Mouse (Mus musculus) heart, adult 9 months (tissue): ENCODE data around the gene Ecel1.
A peak's percentile ranks its signal among the peaks of the same experiment; 100 is the strongest.

Source experiments
- DNase-seq, 2 experiments: peaks; one replicate each; pipeline ENCODE4 v3.0.0; 2022; ENCODE audit warnings: low spot score in 2 of 2

Gene Ecel1

DNA sequence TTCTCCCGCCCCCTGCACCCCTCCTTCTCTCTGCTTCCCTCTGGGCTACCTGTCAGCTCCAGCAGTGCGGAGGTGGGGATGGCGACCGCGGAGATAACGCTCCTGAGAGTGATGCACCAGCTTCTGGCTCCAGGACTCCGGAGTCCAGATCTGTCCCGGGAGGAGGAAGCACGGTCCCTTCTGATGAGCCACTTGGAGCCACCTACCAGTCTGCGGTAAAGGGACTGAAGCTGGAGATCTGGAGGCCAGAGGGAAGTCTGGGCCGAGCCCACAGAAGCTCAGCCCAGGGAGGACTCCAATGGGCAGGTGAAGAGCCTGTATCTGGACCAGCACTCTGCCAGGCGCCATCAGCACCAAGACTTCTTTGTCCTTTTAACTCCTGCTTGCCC is at the start of gene Ecel1:
Ecel1 (minus strand) TSS at position 323 of the 389 bp plus-strand sequence.
- no peak for DNase-seq

DNA sequence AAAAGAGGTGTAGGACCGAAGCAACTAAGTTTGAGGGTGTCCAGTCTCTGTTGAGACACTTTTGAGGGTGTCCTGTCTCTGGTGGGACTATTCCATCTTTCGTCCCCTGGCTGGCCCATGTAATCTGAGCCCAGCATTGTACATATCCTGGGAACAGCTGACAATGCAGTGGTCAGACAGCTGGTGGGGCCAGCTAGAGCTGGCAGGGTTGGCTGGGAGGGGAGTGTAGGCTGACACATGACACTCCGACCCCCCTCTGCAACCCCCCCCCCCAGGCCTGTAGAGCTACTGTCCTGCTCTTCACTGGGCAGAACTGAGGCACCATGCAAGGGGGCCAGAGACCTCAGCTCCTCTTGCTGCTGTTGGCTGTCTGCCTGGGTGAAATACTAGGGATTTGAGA is 49.2 kb upstream of the Ecel1 start:
- DNase-seq: no peak

DNA sequence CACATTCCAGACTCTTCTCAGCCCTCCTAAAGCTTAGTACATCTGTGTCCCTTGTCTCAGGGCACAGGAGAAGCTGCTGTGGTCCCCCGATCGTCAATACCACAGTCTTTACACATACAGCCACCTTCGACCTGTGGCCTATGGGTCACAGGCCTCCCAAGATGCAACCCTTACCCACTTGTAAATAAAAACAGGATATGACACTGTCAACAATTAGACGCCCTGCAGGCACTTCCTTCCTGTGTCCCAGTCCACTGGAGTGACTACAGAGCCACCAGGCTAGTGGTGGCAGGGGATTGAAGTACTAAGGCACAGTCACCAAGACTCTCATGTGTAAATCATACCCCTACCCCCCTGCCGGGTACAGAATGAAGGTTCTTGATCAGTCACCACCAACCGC is 48.7 kb upstream of the Ecel1 start:
- no peak for DNase-seq

DNA sequence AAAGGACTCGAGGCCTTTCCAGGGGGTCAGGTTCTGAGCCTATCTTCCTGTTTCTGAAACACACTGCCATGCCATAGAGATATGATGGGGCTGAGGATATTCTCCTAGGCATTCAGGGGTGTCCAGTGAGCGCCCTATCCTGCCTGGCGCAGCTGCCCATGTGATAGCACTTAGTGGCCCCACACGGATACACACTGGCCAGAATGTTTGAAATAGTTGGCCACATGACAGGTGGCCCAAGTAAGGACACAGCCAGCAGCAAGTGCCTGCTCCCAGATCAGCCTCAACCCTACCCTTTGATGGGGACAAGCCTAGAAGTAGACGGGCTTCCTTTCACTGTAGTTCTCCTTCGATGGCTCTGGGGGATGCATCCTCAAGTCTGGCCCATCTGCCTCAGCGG is 48.1 kb upstream of the Ecel1 start, which contains the start of gene Chrng:
Chrng (plus strand) TSS at position 193 of the 400 bp plus-strand sequence.
- no peak for DNase-seq

DNA sequence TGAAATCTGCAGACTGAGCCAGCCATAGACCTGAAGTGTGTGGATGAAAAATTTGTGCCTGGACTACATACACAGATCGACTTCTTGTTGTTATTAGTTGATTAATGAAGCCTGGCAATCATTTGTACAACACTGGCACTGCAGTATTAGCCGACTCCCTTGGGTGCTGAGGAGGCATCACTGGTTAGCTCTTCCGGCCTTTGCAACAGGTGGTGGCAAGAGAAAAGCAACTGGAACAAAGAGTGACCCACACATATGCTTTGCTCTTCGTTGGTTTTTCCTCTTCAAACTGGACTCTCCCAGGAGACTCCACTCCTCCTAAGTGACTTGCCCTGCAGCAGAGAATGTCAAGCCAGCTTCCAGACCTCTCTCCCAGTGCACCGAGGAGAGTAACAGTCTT is 47.5 kb upstream of the Ecel1 start:
- DNase-seq: no peak

GRCm38 (mm10) chr1:87201848-87202247 is 45.5 kb upstream of the Ecel1 start:
- no peak for DNase-seq

GRCm38 (mm10) chr1:87200811-87201210 is 44.5 kb upstream of the Ecel1 start:
- no peak for DNase-seq

DNA sequence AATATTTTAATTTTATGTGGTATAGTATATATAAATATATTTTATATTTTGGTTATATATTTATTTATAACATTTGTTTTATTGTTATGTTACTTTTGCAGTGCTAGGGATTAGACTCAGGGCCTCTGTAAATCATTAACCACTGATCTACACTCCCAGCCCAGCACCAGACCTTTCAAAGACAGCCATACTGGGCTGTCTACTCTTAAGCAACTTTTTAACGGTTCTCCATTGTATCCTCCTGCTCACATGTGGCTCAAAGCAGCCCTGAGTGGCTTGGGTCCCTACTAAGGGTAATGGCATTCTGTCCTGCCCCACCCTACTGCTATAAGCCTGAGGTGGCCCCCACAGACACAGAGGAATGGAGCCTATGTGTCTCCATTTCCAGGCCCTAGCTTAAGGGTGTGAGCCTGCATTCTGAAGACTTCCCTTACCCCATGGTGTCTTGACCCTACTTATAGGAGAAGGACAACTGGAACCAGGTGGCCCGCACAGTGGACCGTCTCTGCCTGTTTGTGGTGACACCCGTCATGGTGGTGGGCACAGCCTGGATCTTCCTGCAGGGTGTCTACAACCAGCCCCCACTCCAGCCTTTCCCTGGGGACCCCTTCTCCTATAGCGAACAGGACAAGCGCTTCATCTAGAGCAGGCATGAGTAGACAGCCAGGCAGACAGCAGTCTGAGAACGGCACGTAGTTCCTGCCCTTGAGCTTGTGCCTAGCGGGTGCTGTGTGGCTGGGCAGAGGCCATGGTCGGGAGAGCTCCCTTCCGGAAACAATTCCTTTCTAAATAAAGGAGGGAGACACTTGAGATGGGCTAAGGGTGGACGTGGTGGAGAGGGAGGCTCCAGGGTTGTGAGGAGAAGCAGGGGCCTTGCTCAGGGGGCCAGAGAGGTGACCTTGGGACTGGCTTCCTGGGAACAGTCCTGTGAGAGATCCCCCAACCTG is 42.1 kb upstream of the Ecel1 start:
- no peak for DNase-seq

DNA sequence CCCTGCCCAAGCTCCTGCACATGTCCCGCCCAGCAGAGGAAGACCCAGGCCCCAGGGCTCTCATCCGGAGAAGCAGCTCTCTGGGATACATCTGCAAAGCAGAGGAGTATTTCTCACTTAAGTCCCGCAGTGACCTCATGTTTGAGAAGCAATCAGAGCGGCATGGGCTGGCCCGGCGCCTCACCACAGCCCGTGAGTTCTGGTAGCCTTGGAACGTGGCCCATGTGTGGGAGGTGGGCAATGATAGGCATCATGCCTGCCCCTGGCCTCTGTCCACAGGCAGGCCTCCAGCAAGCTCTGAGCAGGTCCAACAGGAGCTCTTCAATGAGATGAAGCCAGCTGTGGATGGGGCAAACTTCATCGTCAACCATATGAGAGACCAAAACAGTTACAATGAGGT is 41.0 kb upstream of the Ecel1 start:
- no peak for DNase-seq

GRCm38 (mm10) chr1:87190429-87190828 is 34.1 kb upstream of the Ecel1 start, which contains the start of gene Chrnd:
Chrnd (plus strand) TSS chr1:87190607.
- no peak for DNase-seq

- DNase-seq: peak in 1 of 2 experiments; percentile 40
Measured at GRCm38 (mm10) chr1:87187037-87187355, 30.7 kb upstream of the Ecel1 start.

DNA sequence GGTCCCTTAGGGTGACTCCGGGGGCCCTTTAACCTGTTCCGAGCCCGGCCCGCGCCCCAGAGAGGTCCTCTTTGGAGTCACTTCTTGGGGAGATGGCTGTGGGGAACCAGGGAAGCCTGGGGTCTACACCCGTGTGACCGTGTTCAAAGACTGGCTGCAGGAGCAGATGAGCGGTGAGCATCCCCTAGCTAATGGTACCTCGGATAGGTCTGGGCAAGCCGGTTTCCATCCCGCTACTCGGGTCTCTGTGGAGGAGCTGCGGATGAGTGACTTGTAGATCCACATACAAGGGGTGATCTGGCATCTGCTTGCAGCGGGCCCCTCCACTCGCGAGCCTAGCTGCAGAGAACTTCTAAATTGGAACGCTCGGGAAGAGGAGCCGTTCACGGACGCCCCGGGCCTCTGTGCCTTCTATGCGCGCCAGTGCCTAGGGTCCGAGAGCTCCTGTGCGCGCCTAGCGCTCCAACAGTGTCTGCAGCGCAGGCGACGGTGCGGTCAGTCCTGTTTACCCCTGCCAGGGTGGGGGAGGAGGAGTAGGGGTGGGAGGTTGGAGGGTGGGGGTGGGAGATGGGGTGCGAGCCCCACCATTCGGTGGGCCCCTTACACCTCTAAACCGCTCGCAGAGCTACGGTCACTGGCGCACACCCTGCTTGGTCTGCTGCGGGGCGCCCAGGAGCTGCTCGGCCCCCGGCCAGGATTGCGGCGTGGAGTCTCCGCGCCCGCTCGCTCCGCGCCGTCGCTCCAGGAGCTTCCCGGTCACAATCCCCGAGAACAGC is 30.1 kb upstream of the Ecel1 start:
- DNase-seq: no peak

GRCm38 (mm10) chr1:87185526-87185925 is 29.2 kb upstream of the Ecel1 start:
- DNase-seq: no peak

DNA sequence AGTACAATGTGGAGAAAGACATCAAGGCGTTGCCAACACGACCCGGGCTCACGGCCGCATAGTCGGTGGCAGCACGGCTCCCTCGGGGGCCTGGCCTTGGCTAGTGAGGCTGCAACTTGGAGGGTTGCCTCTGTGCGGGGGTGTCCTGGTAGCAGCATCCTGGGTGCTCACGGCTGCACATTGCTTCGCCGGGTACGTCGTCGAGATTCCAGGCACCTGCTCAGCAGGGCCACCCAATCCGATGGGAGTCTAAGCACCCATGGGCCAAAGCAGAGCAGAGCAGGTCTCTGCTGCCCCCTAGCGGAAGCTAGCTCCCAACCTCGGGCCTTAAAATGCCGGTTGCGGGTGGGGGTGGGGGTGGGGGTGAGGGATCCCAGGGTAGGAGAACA is 28.4 kb upstream of the Ecel1 start:
- peak; percentile 42 to 46 for DNase-seq

DNA sequence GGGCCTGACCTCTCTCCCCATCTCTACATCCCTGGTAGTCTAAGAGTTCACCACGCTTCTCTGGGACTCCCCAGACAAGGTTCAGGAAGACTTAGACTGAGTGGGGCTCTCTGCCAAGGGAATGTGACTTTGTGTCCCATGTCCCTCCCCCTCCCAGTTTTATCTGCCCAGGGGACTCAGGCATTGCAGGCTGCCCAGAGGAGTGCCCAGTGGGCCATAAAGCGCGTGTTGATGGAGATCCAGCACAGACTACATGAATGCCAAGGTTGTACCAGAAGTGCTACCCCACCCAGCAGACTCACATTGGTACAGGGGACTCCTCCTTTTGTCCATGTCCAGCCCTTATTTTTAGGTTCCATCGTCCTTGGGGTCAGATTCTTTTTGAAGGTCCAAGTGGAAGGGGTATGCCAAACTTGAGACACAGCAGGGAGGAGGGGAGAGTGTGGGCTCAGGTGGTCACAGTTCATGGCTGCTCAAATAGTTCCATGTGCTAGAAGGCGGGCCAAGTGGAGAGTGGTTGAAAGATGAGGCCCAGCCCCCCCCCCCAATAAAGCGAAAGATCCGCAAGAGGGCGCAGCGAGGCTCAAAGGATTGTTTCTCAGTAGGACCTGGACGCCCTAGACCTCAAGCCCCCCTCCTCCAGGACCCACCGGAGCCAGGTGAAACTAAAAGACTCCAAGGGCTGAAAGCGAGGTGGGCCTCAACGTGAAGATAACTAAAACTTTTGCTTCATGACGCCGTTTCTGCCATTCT is 27.9 kb upstream of the Ecel1 start:
- DNase-seq: no peak

DNA sequence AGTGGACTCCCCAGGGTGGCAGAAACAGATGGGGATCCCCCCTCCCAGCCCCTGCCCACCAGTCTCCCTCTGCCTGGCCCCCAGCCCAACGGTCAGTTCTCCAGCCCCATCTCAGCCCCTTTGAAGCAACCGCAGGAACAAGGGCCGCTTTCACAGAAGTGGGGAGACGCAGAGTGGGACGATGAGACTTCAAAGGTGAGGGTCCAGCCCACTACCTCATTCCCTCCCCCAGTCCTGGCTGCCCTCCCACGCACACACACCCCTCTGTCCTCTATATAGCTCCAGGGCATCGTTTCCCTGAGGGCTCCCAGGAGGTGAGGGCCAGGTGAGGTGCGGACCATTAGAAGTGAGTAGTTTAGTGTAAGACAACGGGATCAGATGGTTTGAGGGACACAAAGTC is 26.7 kb upstream of the Ecel1 start, which contains the start of gene Prss56:
Prss56 (plus strand) TSS at position 301 of the 400 bp plus-strand sequence.
- DNase-seq: no peak

- no peak for DNase-seq
Measured at GRCm38 (mm10) chr1:87180896-87181295, 24.6 kb upstream of the Ecel1 start.

DNA sequence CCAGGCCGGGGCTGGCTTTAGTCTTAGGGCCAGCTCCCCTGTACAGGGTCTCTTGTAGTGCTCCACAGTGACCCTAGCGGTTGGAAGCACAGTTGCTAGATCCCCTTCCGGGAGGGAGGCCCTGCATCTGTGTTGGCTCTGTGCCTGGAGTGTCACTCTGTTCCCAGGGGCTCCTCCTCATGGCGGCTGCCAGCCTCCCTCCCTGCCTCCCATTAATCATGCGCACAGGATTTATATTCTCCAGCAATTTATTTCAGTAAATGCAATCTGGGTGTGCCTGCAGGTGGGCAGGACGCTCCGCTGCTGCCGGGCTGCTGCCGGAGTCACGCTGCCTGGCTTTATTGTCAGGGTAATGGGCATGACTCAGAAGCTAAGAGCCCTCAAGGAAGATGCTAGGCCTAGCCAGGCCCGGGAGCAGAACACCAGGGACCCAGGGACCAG is 19.6 kb upstream of the Ecel1 start:
- peak; percentile 26 to 42 for DNase-seq

DNA sequence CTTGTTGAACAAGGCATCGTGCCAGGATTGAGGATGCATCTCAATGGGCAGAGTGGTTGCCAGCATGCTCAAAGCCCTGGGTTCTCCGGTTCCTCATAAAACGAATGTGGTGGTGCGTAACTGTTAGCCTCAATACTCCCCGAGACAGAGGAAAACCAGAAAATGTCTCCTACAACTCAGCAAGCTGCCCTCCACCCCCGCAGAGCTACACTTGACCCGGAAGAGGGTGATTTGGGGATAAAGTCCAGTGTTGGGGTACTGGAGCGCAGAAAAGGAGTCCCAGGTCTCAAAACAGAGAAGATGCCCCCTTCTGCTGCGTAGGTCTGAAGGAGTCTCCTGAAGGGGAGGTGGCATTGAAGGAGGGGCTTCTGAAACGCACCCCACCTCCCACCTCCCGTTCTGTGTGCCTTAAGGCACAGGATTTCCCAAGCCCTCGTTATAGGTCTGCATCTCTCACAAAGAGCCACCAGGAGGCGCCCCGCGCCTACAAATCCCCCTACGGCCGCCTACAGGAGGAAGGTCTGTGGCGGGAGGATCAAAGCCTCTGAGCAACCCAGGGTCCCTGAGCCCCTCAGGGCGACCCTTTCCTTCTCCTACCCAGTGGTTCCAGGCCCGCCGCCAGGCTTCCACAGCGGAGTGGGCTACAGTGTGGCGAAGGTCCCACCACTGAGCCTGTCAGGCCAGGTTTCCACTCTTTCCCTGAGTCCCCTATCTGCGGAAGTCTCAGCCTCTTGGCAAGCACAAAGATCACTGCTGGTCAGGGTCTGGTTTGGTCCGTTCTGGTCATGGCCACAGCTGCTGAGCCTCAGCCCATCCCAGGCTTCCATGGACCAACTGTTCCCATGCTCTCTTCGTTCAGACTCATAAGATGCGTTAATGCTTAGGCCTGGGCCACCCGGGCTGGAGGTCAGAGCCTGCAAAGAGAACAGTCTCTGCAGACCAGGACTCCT is 18.0 kb upstream of the Ecel1 start:
- peak; percentile 25 to 52 for DNase-seq

- DNase-seq: no peak
Measured at GRCm38 (mm10) chr1:87172316-87172715, 16.0 kb upstream of the Ecel1 start.

DNA sequence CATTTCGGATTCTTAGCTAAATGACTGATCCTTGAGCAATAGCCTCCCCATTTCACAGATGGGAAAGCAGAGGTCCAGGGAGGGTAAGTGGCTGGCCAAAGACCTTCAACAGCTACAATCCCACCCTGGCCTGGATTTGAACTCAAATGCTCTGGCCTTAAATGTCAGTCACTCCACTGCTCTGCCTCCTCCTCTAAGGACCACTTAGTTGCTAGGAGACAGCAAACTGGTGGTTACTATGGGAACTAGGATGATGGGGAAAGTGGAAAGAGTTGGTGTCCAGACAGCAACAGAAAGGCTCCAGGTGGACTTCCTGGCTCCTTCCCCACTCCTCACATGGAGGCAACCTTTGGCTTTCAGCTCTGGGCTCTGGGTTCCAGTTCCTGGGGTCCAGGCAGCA is 15.0 kb upstream of the Ecel1 start:
- no peak for DNase-seq
